Mouse (Mus musculus): ENCODE results near the gene Slc38a1. TPM values are rescaled to one million over a fixed set of nuclear protein-coding genes. Genes with fewer than 3 reads are reported as not detected.
A peak's percentile ranks its signal among the peaks of the same experiment; 100 is the strongest.

Slc38a1 gene
- polyA plus RNA-seq, 1 experiment from 2014 or later: 61.6 TPM

GRCm38 (mm10) chr15:96652531-96652930, 9.8 kb upstream of the Slc38a1 start:
- Histone ChIP-seq H3K4me1 (replicated peaks; ENCODE audit: control insufficient read depth, insufficient read depth, low read length) (peaks cover 7% of the 10 kb centered on the region; the same call in 1 of the 2 replicates), H3K9me3 (ENCODE audit: control insufficient read depth, low read length) (no peaks in the 10 kb centered on the region), H3K4me3 (ENCODE audit: low read depth, low read length) (no peak overlapping the region), H3K9ac (ENCODE audit: low read depth, low read length) (no peak overlapping the region), H3K36me3 (ENCODE audit: control insufficient read depth, insufficient read depth, low read length) (no peaks in the 10 kb centered on the region), H3K4me2 (no peak overlapping the region), H3K27me3 (replicated peaks; ENCODE audit: control insufficient read depth, insufficient read depth, low read length) (no peaks in the 10 kb centered on the region), H3K27ac (ENCODE audit: low read depth, low read length) (no peak overlapping the region)
- no peak for DNase-seq (ENCODE audit: low spot score)
- WGBS: 89% methylated on average over 10 of the region's 10 CpGs
- no peak for ATAC-seq (replicated peaks; ENCODE audit: low FRiP score)

- Histone ChIP-seq H3K27ac (ENCODE audit: low read depth, low read length) (no peak overlapping the region), H3K4me2 (peak overlapping the region; percentile 43), H3K27me3 (replicated peaks; ENCODE audit: control insufficient read depth, insufficient read depth, low read length) (no peaks in the 10 kb centered on the region), H3K36me3 (ENCODE audit: control insufficient read depth, insufficient read depth, low read length) (no peaks in the 10 kb centered on the region), H3K9ac (ENCODE audit: low read depth, low read length) (no peak overlapping the region), H3K4me3 (ENCODE audit: low read depth, low read length) (no peak overlapping the region), H3K9me3 (ENCODE audit: control insufficient read depth, low read length) (no peaks in the 10 kb centered on the region), H3K4me1 (replicated peaks; ENCODE audit: control insufficient read depth, insufficient read depth, low read length) (no peaks in the 10 kb centered on the region)
- DNase-seq (ENCODE audit: low spot score) (no peak), ATAC-seq (replicated peaks; ENCODE audit: low FRiP score) (no peak)
- WGBS: 22% methylated on average over 15 of the region's 15 CpGs
Measured at GRCm38 (mm10) chr15:96647376-96647775, 4.7 kb upstream of the Slc38a1 start.

GRCm38 (mm10) chr15:96641821-96642435, 785 bp downstream of the Slc38a1 start:
- peak; percentile 16 for ATAC-seq (replicated peaks; ENCODE audit: low FRiP score)
- no peaks in the 10 kb centered on the region for H3K9me3 ChIP-seq (ENCODE audit: control insufficient read depth, low read length)

GRCm38 (mm10) chr15:96641111-96641820, 1.4 kb downstream of the Slc38a1 start:
- peak overlapping the region; percentile 86 for H3K4me3 ChIP-seq (ENCODE audit: low read depth, low read length)
- H3K4me2 ChIP-seq: peak overlapping the region; percentile 89
- H3K27ac ChIP-seq (ENCODE audit: low read depth, low read length): peak overlapping the region; percentile 96
- peak; percentile 50 for ATAC-seq (replicated peaks; ENCODE audit: low FRiP score)
- H3K27me3 ChIP-seq (replicated peaks; ENCODE audit: control insufficient read depth, insufficient read depth, low read length): no peaks in the 10 kb centered on the region
- H3K4me1 ChIP-seq (replicated peaks; ENCODE audit: control insufficient read depth, insufficient read depth, low read length): peaks cover 16% of the 10 kb centered on the region
- under 1% methylated on average over 63 of the region's 63 CpGs for WGBS
- no peaks in the 10 kb centered on the region for H3K9me3 ChIP-seq (ENCODE audit: control insufficient read depth, low read length)
- DNase-seq (ENCODE audit: low spot score): peak; percentile 84
- peak overlapping the region; percentile 94 for H3K9ac ChIP-seq (ENCODE audit: low read depth, low read length)
- H3K36me3 ChIP-seq (ENCODE audit: control insufficient read depth, insufficient read depth, low read length): peaks cover 3% of the 10 kb centered on the region; the same call in 1 of the 2 replicates

More at GRCm38 (mm10) chr15:96641821-96642435, 785 bp downstream of the Slc38a1 start:
- no peaks in the 10 kb centered on the region for H3K27me3 ChIP-seq (replicated peaks; ENCODE audit: control insufficient read depth, insufficient read depth, low read length)
- 0 out of 2 replicates have a peak, but pooled peaks cover 2% of the 10 kb centered on the region for H3K36me3 ChIP-seq (ENCODE audit: control insufficient read depth, insufficient read depth, low read length)
- H3K4me3 ChIP-seq (ENCODE audit: low read depth, low read length): peak overlapping the region; percentile 86
- DNase-seq (ENCODE audit: low spot score): peak; percentile 73
- WGBS: under 1% methylated on average over 31 of the region's 31 CpGs
- peak overlapping the region; percentile 89 for H3K4me2 ChIP-seq
- H3K27ac ChIP-seq (ENCODE audit: low read depth, low read length): peak overlapping the region; percentile 96
- peaks cover 16% of the 10 kb centered on the region for H3K4me1 ChIP-seq (replicated peaks; ENCODE audit: control insufficient read depth, insufficient read depth, low read length)
- H3K9ac ChIP-seq (ENCODE audit: low read depth, low read length): peak overlapping the region; percentile 94

GRCm38 (mm10) chr15:96640291-96640985, 2.3 kb downstream of the Slc38a1 start:
- H3K4me2 ChIP-seq: peak overlapping the region; percentile 89
- peak; percentile 48 for DNase-seq (ENCODE audit: low spot score)
- no peaks in the 10 kb centered on the region for H3K27me3 ChIP-seq (replicated peaks; ENCODE audit: control insufficient read depth, insufficient read depth, low read length)
- peak overlapping the region; percentile 86 for H3K4me3 ChIP-seq (ENCODE audit: low read depth, low read length)
- peaks cover 11% of the 10 kb centered on the region for H3K36me3 ChIP-seq (ENCODE audit: control insufficient read depth, insufficient read depth, low read length)
- no peaks in the 10 kb centered on the region for H3K9me3 ChIP-seq (ENCODE audit: control insufficient read depth, low read length)
- WGBS: 10% methylated on average over 16 of the region's 16 CpGs
- peak overlapping the region; percentile 96; the same call in 1 of the 2 replicates for H3K27ac ChIP-seq (ENCODE audit: low read depth, low read length)
- peaks cover 16% of the 10 kb centered on the region for H3K4me1 ChIP-seq (replicated peaks; ENCODE audit: control insufficient read depth, insufficient read depth, low read length)
- ATAC-seq (replicated peaks; ENCODE audit: low FRiP score): no peak
- peak overlapping the region; percentile 94 for H3K9ac ChIP-seq (ENCODE audit: low read depth, low read length)

GRCm38 (mm10) chr15:96639630-96640029, 3.1 kb downstream of the Slc38a1 start:
- no peak overlapping the region; the same call in 1 of the 2 replicates for H3K9ac ChIP-seq (ENCODE audit: low read depth, low read length)
- no peaks in the 10 kb centered on the region for H3K9me3 ChIP-seq (ENCODE audit: control insufficient read depth, low read length)
- H3K4me3 ChIP-seq (ENCODE audit: low read depth, low read length): peak overlapping the region; percentile 86
- DNase-seq (ENCODE audit: low spot score) (no peak), ATAC-seq (replicated peaks; ENCODE audit: low FRiP score) (no peak)
- H3K36me3 ChIP-seq (ENCODE audit: control insufficient read depth, insufficient read depth, low read length): peaks cover 14% of the 10 kb centered on the region
- peaks cover 16% of the 10 kb centered on the region for H3K4me1 ChIP-seq (replicated peaks; ENCODE audit: control insufficient read depth, insufficient read depth, low read length)
- peak overlapping the region; percentile 89 for H3K4me2 ChIP-seq
- no peaks in the 10 kb centered on the region for H3K27me3 ChIP-seq (replicated peaks; ENCODE audit: control insufficient read depth, insufficient read depth, low read length)
- WGBS: 77% methylated on average over 8 of the region's 8 CpGs
- no peak overlapping the region for H3K27ac ChIP-seq (ENCODE audit: low read depth, low read length)

GRCm38 (mm10) chr15:96638656-96639055, 4.1 kb downstream of the Slc38a1 start:
- Histone ChIP-seq H3K36me3 (ENCODE audit: control insufficient read depth, insufficient read depth, low read length) (peaks cover 17% of the 10 kb centered on the region), H3K4me1 (replicated peaks; ENCODE audit: control insufficient read depth, insufficient read depth, low read length) (peaks cover 16% of the 10 kb centered on the region), H3K27ac (ENCODE audit: low read depth, low read length) (no peak overlapping the region), H3K9ac (ENCODE audit: low read depth, low read length) (no peak overlapping the region), H3K27me3 (replicated peaks; ENCODE audit: control insufficient read depth, insufficient read depth, low read length) (no peaks in the 10 kb centered on the region), H3K4me3 (ENCODE audit: low read depth, low read length) (no peak overlapping the region), H3K4me2 (no peak overlapping the region), H3K9me3 (ENCODE audit: control insufficient read depth, low read length) (no peaks in the 10 kb centered on the region)
- ATAC-seq (replicated peaks; ENCODE audit: low FRiP score) (no peak), DNase-seq (ENCODE audit: low spot score) (no peak)
- 65% methylated on average over 2 of the region's 2 CpGs for WGBS

GRCm38 (mm10) chr15:96638173-96638572, 4.5 kb downstream of the Slc38a1 start:
- ATAC-seq (replicated peaks; ENCODE audit: low FRiP score): no peak
- Histone ChIP-seq H3K27me3 (replicated peaks; ENCODE audit: control insufficient read depth, insufficient read depth, low read length) (no peaks in the 10 kb centered on the region), H3K4me2 (no peak overlapping the region), H3K36me3 (ENCODE audit: control insufficient read depth, insufficient read depth, low read length) (peaks cover 21% of the 10 kb centered on the region), H3K9me3 (ENCODE audit: control insufficient read depth, low read length) (no peaks in the 10 kb centered on the region), H3K27ac (ENCODE audit: low read depth, low read length) (no peak overlapping the region), H3K9ac (ENCODE audit: low read depth, low read length) (no peak overlapping the region), H3K4me1 (replicated peaks; ENCODE audit: control insufficient read depth, insufficient read depth, low read length) (peaks cover 16% of the 10 kb centered on the region), H3K4me3 (ENCODE audit: low read depth, low read length) (no peak overlapping the region)
- no peak for DNase-seq (ENCODE audit: low spot score)
- WGBS: 48% methylated on average over 10 of the region's 10 CpGs

Data from liver, embryonic 11.5 days (tissue).